Mouse (Mus musculus) intestine, embryonic 16.5 days (tissue): ENCODE data around the gene Mtcl1. TPM values are rescaled to one million over a fixed set of nuclear protein-coding genes. Genes with fewer than 3 reads are reported as not detected.
A peak's percentile ranks its signal among the peaks of the same experiment; 100 is the strongest.

Source experiments
- ATAC-seq: fragments of 200-750 bp; cut with Nextera tagmentation; 2 replicates; pipeline ENCODE4 v1.8.0; 2017; ENCODE audit warnings: moderate TSS enrichment, moderate library complexity
- H3K27ac ChIP-seq: fragments of 300-500 bp; sonication (generic); 2 replicates; pipeline ENCODE4 v1.5.1; 2014; ENCODE audit warnings: mild to moderate bottlenecking, low read length
- H3K27me3 ChIP-seq: fragments of 300-500 bp; sonication (generic); replicated peaks from 2 replicates; pipeline ENCODE4 v1.6.1; 2014; ENCODE audit warnings: low read length, control low read depth, mixed read lengths; ENCODE audit not compliant: control insufficient read depth, insufficient read depth
- H3K36me3 ChIP-seq: fragments of 300-500 bp; sonication (generic); 2 replicates; pipeline ENCODE4 v1.6.1; 2014; ENCODE audit warnings: low read length, control low read depth; ENCODE audit not compliant: control insufficient read depth, insufficient read depth
- H3K4me1 ChIP-seq: fragments of 300-500 bp; sonication (generic); 2 replicates; pipeline ENCODE4 v1.6.1; 2014; ENCODE audit warnings: low read length, control low read depth, mixed read lengths; ENCODE audit not compliant: control insufficient read depth, insufficient read depth
- H3K4me2 ChIP-seq: fragments of 300-500 bp; sonication (generic); 2 replicates; pipeline ENCODE4 v1.6.1; 2014; ENCODE audit warnings: low read depth, low read length, control low read depth
- H3K4me3 ChIP-seq: fragments of 300-500 bp; sonication (generic); 2 replicates; pipeline ENCODE4 v1.5.1; 2014; ENCODE audit warnings: mild to moderate bottlenecking, low read length
- H3K9ac ChIP-seq: fragments of 300-500 bp; sonication (generic); 2 replicates; pipeline ENCODE4 v1.6.1; 2014; ENCODE audit warnings: low read depth, low read length
- H3K9me3 ChIP-seq: fragments of 300-500 bp; sonication (generic); 2 replicates; pipeline ENCODE4 v1.6.1; 2016; ENCODE audit warnings: low read length, control low read depth; ENCODE audit not compliant: control insufficient read depth
- WGBS: fragments of 180-500 bp; shearing (Covaris S2); extraction: QIAGEN DNeasy Blood & Tissue Kit; methylation state at CpG from one replicate; pipeline ENCODE4 v1.1.7; 2014; 5-methylcytosine and 5-hydroxymethylcytosine counted together
- polyA plus RNA-seq: library from polyadenylated mRNA; unstranded; fragments of >200 nt; fragmentation: Nextera tagmentation; extraction: Ambion mirVana; gene quantifications from 2 replicates; pipeline ENCODE4 v1.2.1, GENCODE M21; 2015

Gene Mtcl1
- polyA plus RNA-seq, 1 experiment from 2014 or later, result 4.1 TPM

DNA sequence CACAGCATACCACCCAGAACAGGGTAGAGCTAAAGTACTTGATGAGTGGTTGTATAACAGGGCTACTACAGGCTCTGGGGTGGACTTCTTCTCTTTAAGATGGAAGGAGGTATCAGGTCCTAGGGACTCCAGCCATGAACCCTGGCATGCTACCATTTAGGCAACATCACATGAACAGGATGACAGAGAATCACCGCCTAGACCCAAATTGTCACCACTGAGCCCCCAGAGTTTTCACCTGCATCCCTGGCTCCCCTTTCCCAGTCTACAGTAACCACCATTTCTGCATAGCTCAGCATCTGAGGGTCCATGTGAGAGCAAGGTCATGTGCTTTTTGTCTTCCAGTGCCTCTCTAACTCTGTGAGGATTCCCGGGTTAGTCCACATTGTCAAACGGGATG lies 124.7 kb downstream of the Mtcl1 start:
- Histone ChIP-seq H3K27me3 (no peaks in the 10 kb centered on the region), H3K4me1 (peaks cover 7% of the 10 kb centered on the region), H3K36me3 (no peaks in the 10 kb centered on the region), H3K9me3 (no peaks in the 10 kb centered on the region), H3K9ac (no peak overlapping the region), H3K4me2 (no peak overlapping the region), H3K4me3 (no peak overlapping the region), H3K27ac (no peak overlapping the region)
- no peak for ATAC-seq
- 82% methylated on average over 3 of the region's 3 CpGs for WGBS

DNA sequence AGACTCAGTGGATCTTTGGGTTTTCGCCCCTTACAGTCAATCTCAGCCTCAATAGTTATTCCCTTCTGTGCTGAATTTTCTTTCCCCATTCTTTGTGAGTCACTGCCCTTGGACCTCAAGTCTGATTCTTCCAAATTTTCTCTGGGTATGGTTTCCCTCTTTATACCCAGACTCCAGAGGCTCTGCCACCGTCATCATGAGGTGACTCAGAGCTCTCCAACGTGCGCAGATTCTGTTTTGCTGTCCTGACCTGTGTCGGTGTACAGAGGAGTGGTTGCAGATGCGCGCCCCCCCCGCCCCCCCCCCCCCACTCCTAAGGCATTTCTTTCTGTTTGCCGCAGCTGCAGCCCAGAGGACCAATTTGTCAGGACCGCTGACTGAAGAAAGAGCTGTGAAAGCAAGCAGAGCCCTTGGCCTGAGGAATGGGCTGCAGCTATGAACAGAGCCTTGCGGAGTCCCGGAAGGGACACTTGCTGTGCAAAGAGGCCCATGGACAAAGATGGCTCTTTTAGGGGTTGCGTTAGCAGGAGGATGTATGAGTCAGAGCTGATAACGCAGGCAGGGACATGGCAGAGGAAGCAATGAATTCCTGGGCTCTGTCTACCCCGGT lies 126.8 kb downstream of the Mtcl1 start:
- no peaks in the 10 kb centered on the region for H3K27me3 ChIP-seq
- H3K4me1 ChIP-seq, result peaks cover 7% of the 10 kb centered on the region
- WGBS, result 46% methylated on average over 15 of the region's 15 CpGs
- H3K36me3 ChIP-seq, result no peaks in the 10 kb centered on the region
- no peak for ATAC-seq
- no peak overlapping the region for H3K4me3 ChIP-seq
- no peaks in the 10 kb centered on the region for H3K9me3 ChIP-seq
- H3K4me2 ChIP-seq, result no peak overlapping the region
- H3K27ac ChIP-seq, result no peak overlapping the region
- H3K9ac ChIP-seq, result no peak overlapping the region

DNA sequence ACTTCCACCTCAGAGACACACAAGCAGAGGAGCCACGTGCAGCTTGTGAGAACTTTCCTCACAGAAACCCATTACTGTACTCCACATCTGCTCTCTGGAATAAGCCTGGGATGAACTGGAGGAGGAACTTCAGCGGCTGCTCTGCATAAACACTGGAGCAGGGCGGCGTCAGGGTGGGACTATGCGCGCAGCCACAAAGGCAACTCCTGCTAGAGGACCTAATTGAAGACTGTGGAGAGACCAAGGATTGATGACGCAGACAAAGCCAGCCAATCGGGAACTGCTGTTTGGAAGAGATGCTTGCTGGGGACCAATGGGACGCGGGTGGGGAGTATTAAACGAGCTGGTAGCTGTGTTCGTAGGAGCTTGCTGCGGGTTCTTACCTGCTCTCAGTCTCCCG lies 127.6 kb downstream of the Mtcl1 start:
- peak; percentile 59; the same call in 1 of the 2 replicates for ATAC-seq
- H3K36me3 ChIP-seq, result no peaks in the 10 kb centered on the region
- peak overlapping the region; percentile 28; the same call in 1 of the 2 replicates for H3K27ac ChIP-seq
- no peak overlapping the region for H3K4me2 ChIP-seq
- 66% methylated on average over 14 of the region's 14 CpGs for WGBS
- H3K4me3 ChIP-seq, result no peak overlapping the region
- H3K27me3 ChIP-seq, result no peaks in the 10 kb centered on the region
- H3K9me3 ChIP-seq, result no peaks in the 10 kb centered on the region
- H3K4me1 ChIP-seq, result peaks cover 7% of the 10 kb centered on the region
- H3K9ac ChIP-seq, result no peak overlapping the region

DNA sequence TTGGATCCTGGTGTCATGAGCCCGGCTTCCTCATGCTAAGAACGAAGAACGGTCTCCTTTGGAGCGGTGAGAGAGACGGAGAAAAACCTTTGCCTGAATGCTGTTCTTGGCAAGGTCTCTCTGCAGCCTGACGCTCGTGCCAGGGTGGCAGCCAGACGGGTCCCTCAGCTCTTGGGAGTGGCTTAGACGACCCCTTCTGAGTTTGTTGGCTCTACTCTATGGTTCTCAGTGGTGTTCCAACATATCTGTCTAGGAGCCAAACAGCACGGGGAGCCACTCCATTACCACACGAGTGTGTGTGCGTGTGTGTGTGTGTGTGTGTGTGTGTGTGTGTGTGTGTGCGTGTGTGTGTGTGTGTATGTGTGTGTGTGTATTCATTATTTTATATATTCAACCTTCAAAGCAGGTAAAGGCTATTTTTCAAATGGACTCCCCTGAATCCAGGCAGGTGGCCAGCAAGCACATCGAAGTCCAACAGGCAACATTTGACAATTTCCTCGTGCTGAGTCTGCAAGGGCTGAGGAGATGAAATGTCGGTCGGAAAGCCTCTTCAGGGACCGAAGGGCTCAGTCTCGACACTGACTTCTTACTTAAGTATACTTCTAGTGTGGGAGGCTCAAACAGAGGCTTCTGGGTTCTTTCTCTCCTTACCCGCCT lies 128.7 kb downstream of the Mtcl1 start:
- no peak for ATAC-seq
- no peaks in the 10 kb centered on the region for H3K27me3 ChIP-seq
- peaks cover 8% of the 10 kb centered on the region for H3K4me1 ChIP-seq
- H3K9ac ChIP-seq, result no peak overlapping the region
- WGBS, result 73% methylated on average over 20 of the region's 20 CpGs
- no peak overlapping the region for H3K4me3 ChIP-seq
- H3K27ac ChIP-seq, result no peak overlapping the region
- no peak overlapping the region for H3K4me2 ChIP-seq
- H3K9me3 ChIP-seq, result no peaks in the 10 kb centered on the region
- H3K36me3 ChIP-seq, result no peaks in the 10 kb centered on the region

DNA sequence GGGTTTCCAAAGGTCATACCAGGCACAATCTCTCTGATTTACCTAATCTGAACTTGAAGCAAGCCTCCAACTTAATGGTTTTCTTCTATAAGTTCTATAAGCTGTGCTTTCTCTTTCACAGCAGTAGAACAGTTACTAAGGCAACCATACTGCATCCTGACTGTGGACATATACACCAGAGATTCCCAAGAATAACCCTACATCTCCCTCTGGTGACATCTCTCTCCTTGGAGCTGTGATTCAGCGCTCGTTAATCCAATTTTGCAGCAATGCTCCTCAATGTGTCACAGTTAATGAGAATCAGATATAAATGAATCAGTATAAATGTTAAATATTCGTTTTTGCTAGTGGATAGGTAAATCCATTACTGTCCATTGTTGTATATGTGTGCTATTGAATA lies 131.5 kb downstream of the Mtcl1 start:
- no peak overlapping the region for H3K9ac ChIP-seq
- H3K4me2 ChIP-seq, result no peak overlapping the region
- H3K4me1 ChIP-seq, result peaks cover 10% of the 10 kb centered on the region
- ATAC-seq, result no peak
- H3K27ac ChIP-seq, result no peak overlapping the region
- no peaks in the 10 kb centered on the region for H3K9me3 ChIP-seq
- no peaks in the 10 kb centered on the region for H3K36me3 ChIP-seq
- no peak overlapping the region for H3K4me3 ChIP-seq
- no peaks in the 10 kb centered on the region for H3K27me3 ChIP-seq
- 91% methylated on average over 3 of the region's 3 CpGs for WGBS

DNA sequence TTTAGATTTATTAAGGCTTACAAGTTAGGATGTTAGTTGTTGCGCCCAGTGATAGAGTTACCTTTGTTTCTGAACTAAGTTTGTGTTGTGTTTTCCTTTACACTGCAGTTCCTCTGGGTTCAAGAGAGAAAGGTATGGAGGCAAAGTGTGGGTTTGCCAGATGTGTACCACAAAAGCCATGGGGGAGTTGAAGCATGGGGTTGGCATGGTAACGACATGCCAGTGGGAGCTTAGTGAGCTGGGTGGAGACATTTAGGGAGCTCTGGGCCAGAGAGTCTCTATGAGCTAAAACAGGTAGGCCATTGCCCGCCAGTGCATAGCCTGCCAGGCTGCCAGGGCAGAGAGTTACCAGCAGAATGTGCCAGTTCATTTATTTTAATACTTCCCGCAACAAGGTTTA lies 132.0 kb downstream of the Mtcl1 start:
- no peak for ATAC-seq
- Histone ChIP-seq H3K9me3 (no peaks in the 10 kb centered on the region), H3K4me1 (peaks cover 10% of the 10 kb centered on the region), H3K36me3 (no peaks in the 10 kb centered on the region), H3K4me3 (no peak overlapping the region), H3K4me2 (no peak overlapping the region), H3K27me3 (no peaks in the 10 kb centered on the region), H3K9ac (no peak overlapping the region), H3K27ac (no peak overlapping the region)
- 91% methylated on average over 4 of the region's 4 CpGs for WGBS

DNA sequence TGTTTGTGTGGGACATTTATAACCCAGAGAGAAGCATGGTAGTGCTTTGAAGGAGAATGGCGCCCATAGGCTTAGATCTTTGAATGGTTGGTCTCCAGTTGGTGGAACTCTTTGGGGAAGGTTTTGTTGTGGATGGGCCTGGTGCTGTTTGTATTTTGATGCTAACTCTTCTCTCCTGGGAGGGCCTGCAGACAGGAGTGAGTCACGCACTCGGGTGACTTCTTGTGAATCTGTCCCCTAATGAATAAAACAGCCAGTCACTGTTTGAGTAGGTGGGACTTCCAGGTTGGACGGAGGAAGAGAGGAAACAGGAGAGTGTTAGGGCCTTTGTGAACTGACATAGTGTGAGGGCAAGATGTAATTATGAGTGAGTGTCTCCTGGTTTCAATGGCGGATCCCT lies 132.4 kb downstream of the Mtcl1 start:
- Histone ChIP-seq H3K4me2 (no peak overlapping the region), H3K9me3 (no peaks in the 10 kb centered on the region), H3K27ac (no peak overlapping the region), H3K4me3 (no peak overlapping the region), H3K27me3 (no peaks in the 10 kb centered on the region), H3K9ac (no peak overlapping the region), H3K4me1 (peaks cover 10% of the 10 kb centered on the region), H3K36me3 (no peaks in the 10 kb centered on the region)
- WGBS, result 92% methylated on average over 5 of the region's 5 CpGs
- ATAC-seq, result no peak

DNA sequence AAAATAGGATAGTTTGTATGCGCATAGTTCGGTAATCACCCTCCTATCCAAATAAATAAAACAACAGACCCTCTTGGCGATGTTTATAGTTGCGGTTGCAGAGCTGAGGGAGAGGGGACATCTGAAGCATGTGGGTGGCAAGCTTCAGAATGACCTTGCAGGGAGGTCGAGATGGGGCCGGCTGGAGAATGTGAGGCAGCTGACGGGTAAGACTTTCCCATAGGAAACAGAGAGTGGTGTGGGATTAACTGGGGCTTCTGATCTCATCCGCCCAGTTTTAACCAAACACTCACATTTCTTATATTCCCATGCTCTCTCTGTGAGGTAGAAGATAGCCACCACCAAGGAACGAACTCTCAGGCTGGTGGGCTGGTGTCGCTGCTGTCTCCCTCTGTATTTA lies 134.1 kb downstream of the Mtcl1 start:
- Histone ChIP-seq H3K9ac (0 out of 2 replicates have a peak overlapping the region, but pooled peaks have one; percentile 14), H3K4me2 (0 out of 2 replicates have a peak overlapping the region, but pooled peaks have one; percentile 16), H3K27me3 (no peaks in the 10 kb centered on the region), H3K4me3 (no peak overlapping the region), H3K27ac (peak overlapping the region; percentile 58), H3K4me1 (peaks cover 2% of the 10 kb centered on the region; the same call in 1 of the 2 replicates), H3K36me3 (no peaks in the 10 kb centered on the region), H3K9me3 (no peaks in the 10 kb centered on the region)
- peak; percentile 74; the same call in 1 of the 2 replicates for ATAC-seq
- 19% methylated on average over 10 of the region's 10 CpGs for WGBS

DNA sequence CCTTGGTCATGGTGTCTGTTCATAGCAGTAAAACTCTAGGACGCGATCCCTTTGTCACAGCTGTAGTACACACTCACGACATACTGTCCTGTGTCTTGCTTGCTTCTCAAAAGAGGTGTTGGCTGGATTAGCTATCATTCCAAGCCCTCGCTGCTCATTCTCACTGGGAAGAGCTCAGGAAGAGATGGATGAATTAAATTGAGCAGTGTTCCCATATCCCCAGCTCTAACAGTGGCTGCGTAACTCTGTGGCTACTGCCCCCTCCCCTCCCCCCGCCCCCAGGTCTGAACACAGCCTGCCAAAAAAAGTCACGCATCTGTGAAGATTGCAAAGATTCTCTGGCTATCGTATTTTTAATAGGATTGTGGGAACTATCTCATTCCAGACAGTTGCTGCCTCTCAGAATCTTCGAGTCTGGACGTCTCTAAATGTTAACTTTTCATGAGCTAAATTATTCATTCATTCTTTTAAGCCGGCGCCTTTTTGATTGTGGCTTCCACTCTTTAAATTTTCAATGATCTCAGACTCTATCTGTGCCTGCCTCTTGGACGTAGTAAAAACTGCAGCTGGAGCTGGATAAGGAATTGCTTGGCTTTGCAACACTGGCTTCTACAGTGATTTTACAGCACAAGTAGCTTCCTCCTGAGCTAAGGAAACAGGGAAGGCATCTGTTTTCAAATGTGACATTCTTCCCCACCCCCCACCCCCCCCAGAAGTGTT lies 134.8 kb downstream of the Mtcl1 start:
- Histone ChIP-seq H3K36me3 (no peaks in the 10 kb centered on the region), H3K27ac (peak overlapping the region; percentile 2; the same call in 1 of the 2 replicates), H3K4me1 (peaks cover 2% of the 10 kb centered on the region; the same call in 1 of the 2 replicates), H3K9me3 (no peaks in the 10 kb centered on the region), H3K27me3 (no peaks in the 10 kb centered on the region), H3K9ac (no peak overlapping the region), H3K4me2 (no peak overlapping the region; the same call in 1 of the 2 replicates), H3K4me3 (no peak overlapping the region)
- ATAC-seq, result peak; percentile 66
- 46% methylated on average over 13 of the region's 13 CpGs for WGBS
